Comparison of ENCODE assay signal across 28 mouse cellular contexts in genomic region chr10:107323865-107324264, GRCm38 (mm10). TPM values are rescaled to one million over a fixed set of nuclear protein-coding genes. Genes with fewer than 3 reads are reported as not detected.
DNase-seq lines count a peak whose midpoint lies in the region; ATAC-seq and TF ChIP-seq lines count a peak whose summit lies in the region.
"Had no signal": no experiment of that assay in that cellular context is flagged by ENCODE, and none has a peak within 500 bp of the region (broad histone marks: within the 10 kb centered on the region; RNA-seq: fewer than 3 reads in every experiment).

No protein-coding gene starts in this region.

- no peak for DNase-seq in frontal cortex, postnatal 10 days (ENCODE audit: low spot score in 2 of 2)
- peak; percentile 81 for DNase-seq in liver, adult 2 months (ENCODE audit: extremely low read depth, low read depth, low spot score)
- no peak for DNase-seq in liver, embryonic 11.5 days (ENCODE audit: low spot score)
- peak; percentile 28 for DNase-seq in midbrain, embryonic 11.5 days (ENCODE audit: low spot score, missing footprints)
- no peak for DNase-seq in midbrain, embryonic 14.5 days
- no peak for DNase-seq in embryo, embryonic 10.5 days (ENCODE audit: low spot score)
- DNase-seq: adrenal gland, adult 2 months; adrenal gland, postnatal 10 days; adrenal gland, postnatal 25 days; B cell, adult 2 months; cerebellum, adult 11-12 months; cerebellum, adult 2 months; cerebellum, adult 9-10 months; cerebellum, postnatal 10 days; cerebellum, postnatal 25 days; embryo, embryonic 11 days had no signal

- H3K9ac ChIP-seq in liver, adult 2 months (ENCODE audit: low read depth, low read length): no peak overlapping the region
- H3K9ac ChIP-seq in liver, embryonic 11.5 days (ENCODE audit: low read depth, low read length): no peak overlapping the region
- H3K9ac ChIP-seq in midbrain, embryonic 11.5 days (ENCODE audit: low read length): no peak overlapping the region
- H3K9ac ChIP-seq in midbrain, embryonic 14.5 days (replicated peaks; ENCODE audit: low read length): no peak overlapping the region
- H3K9ac ChIP-seq: embryonic facial prominence, embryonic 13.5 days; embryonic facial prominence, embryonic 15.5 days; forebrain, embryonic 12.5 days had no signal

- peaks cover 9% of the 10 kb centered on the region for H3K4me1 ChIP-seq in liver, adult 2 months (ENCODE audit: control insufficient read depth, insufficient read depth, low read length)
- H3K4me1 ChIP-seq in liver, embryonic 11.5 days (replicated peaks; ENCODE audit: control insufficient read depth, insufficient read depth, low read length): no peaks in the 10 kb centered on the region
- H3K4me1 ChIP-seq in midbrain, embryonic 11.5 days (ENCODE audit: control insufficient read depth, insufficient read depth, low read length): no peaks in the 10 kb centered on the region
- H3K4me1 ChIP-seq in midbrain, embryonic 14.5 days (ENCODE audit: control insufficient read depth, insufficient read depth, low read length): no peaks in the 10 kb centered on the region
- H3K4me1 ChIP-seq: embryonic facial prominence, embryonic 13.5 days; embryonic facial prominence, embryonic 15.5 days; forebrain, embryonic 10.5 days; forebrain, embryonic 12.5 days had no signal

- no peak for TF ChIP-seq CTCF in liver, adult 2 months (IDR thresholded peaks at IDR 0.05; ENCODE audit: low read depth, low read length)

- no peak overlapping the region for H3K4me2 ChIP-seq in liver, embryonic 11.5 days
- H3K4me2 ChIP-seq in midbrain, embryonic 11.5 days: no peak overlapping the region
- H3K4me2 ChIP-seq in midbrain, embryonic 14.5 days (ENCODE audit: low read length): no peak overlapping the region
- H3K4me2 ChIP-seq: embryonic facial prominence, embryonic 13.5 days; embryonic facial prominence, embryonic 15.5 days; forebrain, embryonic 12.5 days had no signal

- no peak for TF ChIP-seq POLR2A in liver, adult 2 months (IDR thresholded peaks at IDR 0.05; ENCODE audit: extremely low read depth, insufficient read depth, low read length)

- no peaks in the 10 kb centered on the region for H3K27me3 ChIP-seq in liver, adult 2 months (ENCODE audit: control insufficient read depth, insufficient read depth, low read length)
- H3K27me3 ChIP-seq in liver, embryonic 11.5 days (replicated peaks; ENCODE audit: control insufficient read depth, insufficient read depth, low read length): no peaks in the 10 kb centered on the region
- no peaks in the 10 kb centered on the region for H3K27me3 ChIP-seq in midbrain, embryonic 11.5 days (ENCODE audit: control insufficient read depth, insufficient read depth, low read length)
- H3K27me3 ChIP-seq in midbrain, embryonic 14.5 days (ENCODE audit: control insufficient read depth, insufficient read depth, low read length): no peaks in the 10 kb centered on the region
- H3K27me3 ChIP-seq: CH12.LX; embryonic facial prominence, embryonic 13.5 days; embryonic facial prominence, embryonic 15.5 days; forebrain, embryonic 12.5 days; Patski had no signal

- no peaks in the 10 kb centered on the region; the same call in 1 of the 2 replicates for H3K36me3 ChIP-seq in liver, adult 2 months (ENCODE audit: control insufficient read depth, insufficient read depth, low read length)
- no peaks in the 10 kb centered on the region for H3K36me3 ChIP-seq in liver, embryonic 11.5 days (ENCODE audit: control insufficient read depth, insufficient read depth, low read length)
- H3K36me3 ChIP-seq in midbrain, embryonic 11.5 days (ENCODE audit: control insufficient read depth, insufficient read depth, low read length): no peaks in the 10 kb centered on the region
- no peaks in the 10 kb centered on the region for H3K36me3 ChIP-seq in midbrain, embryonic 14.5 days (ENCODE audit: control insufficient read depth, insufficient read depth, low read length)
- H3K36me3 ChIP-seq: embryonic facial prominence, embryonic 13.5 days; embryonic facial prominence, embryonic 15.5 days; forebrain, embryonic 10.5 days; forebrain, embryonic 12.5 days; G1E had no signal

- peaks cover 9% of the 10 kb centered on the region; the same call in 1 of the 2 replicates for H3K79me2 ChIP-seq in liver, adult 2 months (ENCODE audit: control insufficient read depth, insufficient read depth, low read length)

- H3K27ac ChIP-seq in liver, adult 2 months (replicated peaks; ENCODE audit: insufficient read depth, low read depth, low read length): peak overlapping the region; percentile 73
- H3K27ac ChIP-seq in liver, embryonic 11.5 days (ENCODE audit: low read depth, low read length): no peak overlapping the region
- no peak overlapping the region for H3K27ac ChIP-seq in midbrain, embryonic 11.5 days (ENCODE audit: low read depth, low read length)
- no peak overlapping the region for H3K27ac ChIP-seq in midbrain, embryonic 14.5 days (replicated peaks; ENCODE audit: low read depth, low read length)
- H3K27ac ChIP-seq: embryonic facial prominence, embryonic 13.5 days; embryonic facial prominence, embryonic 15.5 days; forebrain, embryonic 10.5 days; forebrain, embryonic 12.5 days had no signal

- no peak overlapping the region for H3K4me3 ChIP-seq in liver, adult 2 months (ENCODE audit: insufficient read depth, low read depth, low read length)
- H3K4me3 ChIP-seq in liver, embryonic 11.5 days (ENCODE audit: low read depth, low read length): no peak overlapping the region
- H3K4me3 ChIP-seq in midbrain, embryonic 11.5 days (ENCODE audit: low read depth, low read length): no peak overlapping the region
- no peak overlapping the region for H3K4me3 ChIP-seq in midbrain, embryonic 14.5 days (replicated peaks; ENCODE audit: low read depth, low read length)
- H3K4me3 ChIP-seq: embryonic facial prominence, embryonic 13.5 days; embryonic facial prominence, embryonic 15.5 days; erythroblast, embryonic 14.5 days; forebrain, embryonic 10.5 days; forebrain, embryonic 12.5 days had no signal

- 67% methylated on average over 7 of the region's 7 CpGs for WGBS in liver, adult 2 months
- WGBS in liver, embryonic 11.5 days: 91% methylated on average over 7 of the region's 7 CpGs
- 95% methylated on average over 7 of the region's 7 CpGs for WGBS in midbrain, embryonic 11.5 days
- 97% methylated on average over 7 of the region's 7 CpGs for WGBS in midbrain, embryonic 14.5 days

- peak; percentile 79 for ATAC-seq in frontal cortex, adult (ENCODE audit: low TSS enrichment)
- ATAC-seq in liver, embryonic 11.5 days (replicated peaks; ENCODE audit: low FRiP score): no peak
- ATAC-seq in midbrain, embryonic 11.5 days (ENCODE audit: low FRiP score): no peak
- no peak for ATAC-seq in midbrain, embryonic 14.5 days (ENCODE audit: low FRiP score, low TSS enrichment)
- ATAC-seq: CD4-positive, CD25-positive, alpha-beta regulatory T cell, adult 4 months; forebrain, embryonic 14.5 days; forebrain, embryonic 16.5 days; Patski had no signal

- no peaks in the 10 kb centered on the region for H3K9me3 ChIP-seq in liver, embryonic 11.5 days (ENCODE audit: control insufficient read depth, low read length)
- H3K9me3 ChIP-seq in midbrain, embryonic 11.5 days (ENCODE audit: control insufficient read depth, low read length): no peaks in the 10 kb centered on the region
- H3K9me3 ChIP-seq in midbrain, embryonic 14.5 days (ENCODE audit: control insufficient read depth, low read length): no peaks in the 10 kb centered on the region
- H3K9me3 ChIP-seq: embryonic facial prominence, embryonic 13.5 days; embryonic facial prominence, embryonic 15.5 days; forebrain, embryonic 10.5 days; forebrain, embryonic 12.5 days had no signal

RNA-seq across cellular contexts. Expression of gene Lin7a, which starts 52.4 kb away (rescaled TPM):
- 16.1 and 28.2 TPM in 2 replicates for total RNA-seq in liver, adult 2 months (2014; rRNA removed)
- 3.4 and 4.4 TPM in 2 replicates for polyA plus RNA-seq in liver, adult 2 months (2012; rRNA removed)
- 1.2 and 1.7 TPM in 2 replicates for polyA plus RNA-seq in liver, embryonic 11.5 days (2014; fragmentation: Nextera tagmentation; extraction: Ambion mirVana)
- 9.0 and 11.6 TPM in 2 replicates for polyA plus RNA-seq in midbrain, embryonic 11.5 days (2014; fragmentation: Nextera tagmentation; extraction: Ambion mirVana)
- polyA plus RNA-seq in midbrain, embryonic 14.5 days (2014; fragmentation: Nextera tagmentation; extraction: Ambion mirVana): 37.0 and 40.3 TPM in 2 replicates
- total RNA-seq: CH12.LX, G1E had no signal
- polyA plus RNA-seq: CD4-positive, CD25-positive, alpha-beta regulatory T cell, adult 4 months; erythroblast, embryonic 14.5 days; G1E had no signal

Comparison
In these comparisons a context has a peak if more than half of its experiments do, and no peak if none do; other contexts are left out.
1. DNase-seq: peak in liver, adult 2 months (single experiment) and midbrain, embryonic 11.5 days (single experiment); none in frontal cortex, postnatal 10 days (0 of 2), liver, embryonic 11.5 days (single experiment), midbrain, embryonic 14.5 days (single experiment) and embryo, embryonic 10.5 days (single experiment).